In the genomic region with DNA sequence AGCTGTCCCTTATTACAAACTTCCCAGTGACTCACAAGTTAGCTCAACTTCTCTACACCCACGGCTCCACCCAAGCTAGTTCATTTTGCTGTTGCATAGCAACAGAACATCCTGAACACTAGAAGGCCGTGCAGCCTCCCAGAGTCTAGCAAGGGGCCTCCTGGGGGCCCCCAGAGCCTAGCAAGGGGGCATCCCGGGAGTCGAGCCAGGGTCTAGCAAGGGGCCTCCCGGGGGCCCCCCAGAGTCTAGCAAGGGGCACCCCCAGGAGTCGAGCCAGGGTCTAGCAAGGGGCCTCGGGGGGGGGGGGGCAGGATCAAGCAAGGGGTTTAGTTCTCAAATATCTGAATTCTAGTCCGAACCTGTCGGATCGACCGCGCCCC, we compare ENCODE assay signal across 8 mouse cellular contexts. TPM values are rescaled to one million over a fixed set of nuclear protein-coding genes. Genes with fewer than 3 reads are reported as not detected.
DNase-seq lines count a peak whose midpoint lies in the region; ATAC-seq lines count a peak whose summit lies in the region.

No protein-coding gene starts in this region.

- peak overlapping the region; percentile 90 for H3K9ac ChIP-seq in embryonic facial prominence, embryonic 14.5 days (ENCODE audit: low read depth, low read length)
- H3K9ac ChIP-seq in kidney, embryonic 15.5 days: peak overlapping the region; percentile 52
- H3K9ac ChIP-seq in liver, embryonic 13.5 days: peak overlapping the region; percentile 79
- peak overlapping the region; percentile 71 for H3K9ac ChIP-seq in stomach, embryonic 14.5 days (replicated peaks; ENCODE audit: low read depth, low read length)

- peak; percentile 75 to 76 for DNase-seq in B cell, adult 2 months
- DNase-seq in adrenal gland, adult 8-10 months: peak; percentile 65
- DNase-seq in embryonic facial prominence, embryonic 14.5 days (ENCODE audit: low spot score): peak; percentile 98
- DNase-seq in heart, adult 9 months (ENCODE audit: low spot score in 2 of 2): peak; percentile 84 to 85
- DNase-seq in liver, embryonic 13.5 days: peak; percentile 63
- peak; percentile 85 for DNase-seq in naive thymus-derived CD4-positive, alpha-beta T cell, adult 2 months (ENCODE audit: low read depth)

- H3K4me2 ChIP-seq in embryonic facial prominence, embryonic 14.5 days (ENCODE audit: low read depth, low read length): peak overlapping the region; percentile 73
- peak overlapping the region; percentile 87 for H3K4me2 ChIP-seq in kidney, embryonic 15.5 days
- H3K4me2 ChIP-seq in liver, embryonic 13.5 days: peak overlapping the region; percentile 87
- H3K4me2 ChIP-seq in stomach, embryonic 14.5 days (replicated peaks; ENCODE audit: low read depth, low read length): peak overlapping the region; percentile 57

- 0% methylated on average over 8 of the region's 12 CpGs for WGBS in embryonic facial prominence, embryonic 14.5 days
- 0% methylated on average over 12 of the region's 12 CpGs for WGBS in kidney, embryonic 15.5 days
- under 1% methylated on average over 12 of the region's 12 CpGs for WGBS in liver, embryonic 13.5 days (ENCODE audit: insufficient replicate concordance)
- WGBS in stomach, embryonic 14.5 days: 0% methylated on average over 12 of the region's 12 CpGs

- H3K4me3 ChIP-seq in embryonic facial prominence, embryonic 14.5 days (ENCODE audit: low read depth, low read length): peak overlapping the region; percentile 78
- H3K4me3 ChIP-seq in kidney, embryonic 15.5 days (replicated peaks): peak overlapping the region; percentile 83
- H3K4me3 ChIP-seq in liver, embryonic 13.5 days (replicated peaks): peak overlapping the region; percentile 88
- H3K4me3 ChIP-seq in stomach, embryonic 14.5 days (ENCODE audit: low read depth, low read length): peak overlapping the region; percentile 72

- H3K4me1 ChIP-seq in embryonic facial prominence, embryonic 14.5 days (ENCODE audit: control insufficient read depth, insufficient read depth, low read length): peaks cover 24% of the 10 kb centered on the region
- H3K4me1 ChIP-seq in kidney, embryonic 15.5 days: peaks cover 20% of the 10 kb centered on the region
- H3K4me1 ChIP-seq in liver, embryonic 13.5 days (replicated peaks): peaks cover 25% of the 10 kb centered on the region
- H3K4me1 ChIP-seq in stomach, embryonic 14.5 days (ENCODE audit: control insufficient read depth, insufficient read depth, low read length): peaks cover 20% of the 10 kb centered on the region

- peaks cover 30% of the 10 kb centered on the region for H3K36me3 ChIP-seq in embryonic facial prominence, embryonic 14.5 days (ENCODE audit: control insufficient read depth, insufficient read depth, low read length)
- peaks cover 28% of the 10 kb centered on the region for H3K36me3 ChIP-seq in kidney, embryonic 15.5 days
- H3K36me3 ChIP-seq in liver, embryonic 13.5 days: peaks cover 28% of the 10 kb centered on the region
- H3K36me3 ChIP-seq in stomach, embryonic 14.5 days (ENCODE audit: control insufficient read depth, insufficient read depth, low read length): peaks cover 30% of the 10 kb centered on the region

- H3K9me3 ChIP-seq in embryonic facial prominence, embryonic 14.5 days (ENCODE audit: control insufficient read depth, low read length): no peaks in the 10 kb centered on the region
- no peaks in the 10 kb centered on the region for H3K9me3 ChIP-seq in kidney, embryonic 15.5 days (replicated peaks)
- no peaks in the 10 kb centered on the region for H3K9me3 ChIP-seq in liver, embryonic 13.5 days (replicated peaks)
- no peaks in the 10 kb centered on the region for H3K9me3 ChIP-seq in stomach, embryonic 14.5 days (ENCODE audit: control insufficient read depth, low read depth, low read length)

- H3K27ac ChIP-seq in embryonic facial prominence, embryonic 14.5 days (replicated peaks; ENCODE audit: low read depth, low read length): peak overlapping the region; percentile 99
- H3K27ac ChIP-seq in kidney, embryonic 15.5 days: peak overlapping the region; percentile 96
- H3K27ac ChIP-seq in liver, embryonic 13.5 days: peak overlapping the region; percentile 87
- peak overlapping the region; percentile 99 for H3K27ac ChIP-seq in stomach, embryonic 14.5 days (ENCODE audit: low read length)

- no peaks in the 10 kb centered on the region for H3K27me3 ChIP-seq in embryonic facial prominence, embryonic 14.5 days (replicated peaks; ENCODE audit: control insufficient read depth, insufficient read depth, low read length)
- H3K27me3 ChIP-seq in kidney, embryonic 15.5 days: no peaks in the 10 kb centered on the region
- no peaks in the 10 kb centered on the region for H3K27me3 ChIP-seq in liver, embryonic 13.5 days
- H3K27me3 ChIP-seq in stomach, embryonic 14.5 days (ENCODE audit: control insufficient read depth, insufficient read depth, low read length): no peaks in the 10 kb centered on the region

- ATAC-seq in embryonic facial prominence, embryonic 14.5 days (ENCODE audit: low read depth): peak; percentile 84
- peak; percentile 78 for ATAC-seq in kidney, embryonic 15.5 days (replicated peaks; ENCODE audit: low FRiP score)
- ATAC-seq in liver, embryonic 13.5 days (ENCODE audit: low read depth): peak; percentile 53
- peak; percentile 86 for ATAC-seq in stomach, embryonic 14.5 days (ENCODE audit: insufficient number of reproducible peaks, insufficient read depth, low FRiP score, low read depth)

RNA-seq across cellular contexts. Expression of a gene that starts 0.8 kb away (rescaled TPM):
- 10 to 100 TPM; 73.4 to 86.9 (median 77.6) TPM for total RNA-seq in adrenal gland, adult 8-10 months (2022)
- 309 and 317 TPM in 2 replicates for polyA plus RNA-seq in embryonic facial prominence, embryonic 14.5 days (2014; fragmentation: Nextera tagmentation; extraction: Ambion mirVana)
- polyA plus RNA-seq in kidney, embryonic 15.5 days (2015; fragmentation: Nextera tagmentation; extraction: Ambion mirVana): 237 and 238 TPM in 2 replicates
- 92.3 and 108 TPM in 2 replicates for polyA plus RNA-seq in liver, embryonic 13.5 days (2015; fragmentation: Nextera tagmentation; extraction: Ambion mirVana)
- polyA plus RNA-seq in stomach, embryonic 14.5 days (2014; fragmentation: Nextera tagmentation; extraction: Ambion mirVana): 381 and 400 TPM in 2 replicates

RNA-seq across cellular contexts. Expression of a gene that starts 38.8 kb away (rescaled TPM):
- total RNA-seq in adrenal gland, adult 8-10 months (2022): not detected
- 21.6 TPM in 2 replicates for polyA plus RNA-seq in embryonic facial prominence, embryonic 14.5 days (2014; fragmentation: Nextera tagmentation; extraction: Ambion mirVana)
- 0.49 and 0.84 TPM in 2 replicates for polyA plus RNA-seq in kidney, embryonic 15.5 days (2015; fragmentation: Nextera tagmentation; extraction: Ambion mirVana)
- 0.22 and 0.27 TPM in 2 replicates for polyA plus RNA-seq in liver, embryonic 13.5 days (2015; fragmentation: Nextera tagmentation; extraction: Ambion mirVana)
- polyA plus RNA-seq in stomach, embryonic 14.5 days (2014; fragmentation: Nextera tagmentation; extraction: Ambion mirVana): 10.3 and 12.7 TPM in 2 replicates

Comparison
In these comparisons a context has a peak if more than half of its experiments do, and no peak if none do; other contexts are left out.
1. Peak in every context shown above with its lines: DNase-seq, ATAC-seq, H3K4me3 ChIP-seq and H3K27ac ChIP-seq.